Mouse (Mus musculus) midbrain, embryonic 11.5 days (tissue): ENCODE results near the gene Zfhx3. TPM values are rescaled to one million over a fixed set of nuclear protein-coding genes. Genes with fewer than 3 reads are reported as not detected.

Experiments
- ATAC-seq: fragments of 200-750 bp; cut with Nextera tagmentation; 2 replicates; pipeline ENCODE4 v1.8.0; 2017; ENCODE audit warnings: moderate TSS enrichment, moderate library complexity; ENCODE audit not compliant: low FRiP score
- DNase-seq: peaks from one replicate; pipeline ENCODE4 v3.0.0; 2015; ENCODE audit warnings: low spot score; ENCODE audit errors: missing footprints
- H3K27ac ChIP-seq: fragments of 300-500 bp; sonication (generic); 2 replicates; pipeline ENCODE4 v1.5.1; 2014; ENCODE audit warnings: low read depth, low read length
- H3K27me3 ChIP-seq: fragments of 300-500 bp; sonication (generic); 2 replicates; pipeline ENCODE4 v1.6.1; 2014; ENCODE audit warnings: mild to moderate bottlenecking, low read length, moderate library complexity, mixed read lengths; ENCODE audit not compliant: control insufficient read depth, insufficient read depth
- H3K36me3 ChIP-seq: fragments of 300-500 bp; sonication (generic); 2 replicates; pipeline ENCODE4 v1.6.1; 2014; ENCODE audit warnings: mild to moderate bottlenecking, low read length, moderate library complexity, mixed read lengths; ENCODE audit not compliant: control insufficient read depth, insufficient read depth
- H3K4me1 ChIP-seq: fragments of 300-500 bp; sonication (generic); 2 replicates; pipeline ENCODE4 v1.6.1; 2014; ENCODE audit warnings: low read length; ENCODE audit not compliant: control insufficient read depth, insufficient read depth
- H3K4me2 ChIP-seq: fragments of 300-500 bp; sonication (generic); 2 replicates; pipeline ENCODE4 v1.6.1; 2014; ENCODE audit warnings: mild to moderate bottlenecking, moderate library complexity
- H3K4me3 ChIP-seq: fragments of 300-500 bp; sonication (generic); 2 replicates; pipeline ENCODE4 v1.5.1; 2014; ENCODE audit warnings: low read depth, low read length
- H3K9ac ChIP-seq: fragments of 300-500 bp; sonication (generic); 2 replicates; pipeline ENCODE4 v1.6.1; 2014; ENCODE audit warnings: low read length
- H3K9me3 ChIP-seq: fragments of 300-500 bp; sonication (generic); 2 replicates; pipeline ENCODE4 v1.6.1; 2016; ENCODE audit warnings: low read length; ENCODE audit not compliant: control insufficient read depth
- WGBS: fragments of 180-500 bp; shearing (Covaris S2); extraction: QIAGEN DNeasy Blood & Tissue Kit; methylation state at CpG from one replicate; pipeline ENCODE4 v1.1.7; 2014; 5-methylcytosine and 5-hydroxymethylcytosine counted together
- polyA plus RNA-seq: library from polyadenylated mRNA; unstranded; fragments of >200 nt; fragmentation: Nextera tagmentation; extraction: Ambion mirVana; gene quantifications from 2 replicates; pipeline ENCODE4 v1.2.1, GENCODE M21; 2014

Gene Zfhx3
- polyA plus RNA-seq, 1 experiment from 2014 or later, result 23.4 TPM

GRCm38 (mm10) chr8:108631069-108631468 is 688.6 kb downstream of the Zfhx3 start:
- H3K9ac ChIP-seq, result no peak overlapping the region
- H3K27ac ChIP-seq, result no peak overlapping the region
- no peaks in the 10 kb centered on the region for H3K36me3 ChIP-seq
- H3K4me2 ChIP-seq, result no peak overlapping the region
- 93% methylated on average over 1 of the region's 1 CpGs for WGBS
- ATAC-seq, result no peak
- no peaks in the 10 kb centered on the region for H3K27me3 ChIP-seq
- no peaks in the 10 kb centered on the region for H3K4me1 ChIP-seq
- no peak overlapping the region for H3K4me3 ChIP-seq
- DNase-seq, result no peak
- no peaks in the 10 kb centered on the region for H3K9me3 ChIP-seq

- H3K4me2 ChIP-seq, result no peak overlapping the region
- ATAC-seq (no peak), DNase-seq (no peak)
- no peak overlapping the region for H3K9ac ChIP-seq
- H3K27ac ChIP-seq, result no peak overlapping the region
- H3K36me3 ChIP-seq, result no peaks in the 10 kb centered on the region
- H3K4me1 ChIP-seq, result no peaks in the 10 kb centered on the region
- 55% methylated on average over 3 of the region's 3 CpGs for WGBS
- no peaks in the 10 kb centered on the region for H3K9me3 ChIP-seq
- H3K4me3 ChIP-seq, result no peak overlapping the region
- no peaks in the 10 kb centered on the region for H3K27me3 ChIP-seq
Measured at GRCm38 (mm10) chr8:108634282-108634681, 691.8 kb downstream of the Zfhx3 start.

DNA sequence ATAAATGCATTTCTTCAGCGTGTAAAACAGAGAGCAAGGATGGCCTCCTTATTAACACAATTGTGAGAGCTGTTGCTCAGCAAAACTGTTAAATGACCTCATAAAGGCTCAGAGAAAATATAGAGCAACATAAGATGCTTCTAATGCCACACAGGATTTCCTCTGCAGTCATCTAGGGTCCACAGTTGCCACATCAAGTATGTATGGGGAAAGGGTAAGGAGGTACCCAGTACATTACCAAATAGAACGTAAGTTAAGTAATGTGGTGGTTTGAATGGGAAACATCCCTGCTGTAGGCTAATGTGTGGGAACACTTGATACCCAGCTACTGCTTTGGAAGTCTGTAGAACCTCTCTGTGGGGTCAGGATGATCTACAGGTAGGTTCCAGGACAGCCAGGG is 695.4 kb downstream of the Zfhx3 start:
- H3K4me1 ChIP-seq, result no peaks in the 10 kb centered on the region
- H3K9me3 ChIP-seq, result no peaks in the 10 kb centered on the region
- H3K4me2 ChIP-seq, result no peak overlapping the region
- no peaks in the 10 kb centered on the region for H3K36me3 ChIP-seq
- ATAC-seq, result no peak
- WGBS, result 94% methylated on average over 2 of the region's 2 CpGs
- no peak for DNase-seq
- no peak overlapping the region for H3K9ac ChIP-seq
- no peak overlapping the region for H3K4me3 ChIP-seq
- no peaks in the 10 kb centered on the region for H3K27me3 ChIP-seq
- no peak overlapping the region for H3K27ac ChIP-seq

DNA sequence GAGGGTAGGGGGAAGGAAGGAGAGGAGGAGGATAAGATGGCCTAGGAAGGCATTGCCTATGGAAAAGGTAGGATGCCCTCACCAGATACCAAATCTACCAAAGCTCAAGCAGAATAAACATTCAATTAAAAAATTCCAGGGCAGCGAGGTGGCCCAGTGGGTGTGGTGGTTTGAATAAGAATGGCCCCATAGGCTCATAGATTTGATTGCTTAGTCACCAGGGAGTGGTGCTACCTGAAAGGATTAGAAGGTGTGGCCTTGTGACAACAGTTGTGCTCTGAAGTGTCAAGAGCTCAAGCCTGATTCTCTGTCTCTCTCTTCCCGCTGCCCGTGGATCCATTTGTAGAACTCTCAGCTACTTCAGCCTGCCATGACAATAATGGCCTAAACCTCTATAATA is 703.2 kb downstream of the Zfhx3 start:
- ATAC-seq (no peak), DNase-seq (no peak)
- Histone ChIP-seq H3K27me3 (no peaks in the 10 kb centered on the region), H3K9me3 (no peaks in the 10 kb centered on the region), H3K9ac (no peak overlapping the region), H3K27ac (no peak overlapping the region), H3K4me1 (no peaks in the 10 kb centered on the region), H3K4me3 (no peak overlapping the region), H3K36me3 (no peaks in the 10 kb centered on the region), H3K4me2 (no peak overlapping the region)
- 83% methylated on average over 3 of the region's 3 CpGs for WGBS

GRCm38 (mm10) chr8:108647556-108647955 is 705.1 kb downstream of the Zfhx3 start:
- no peak for DNase-seq
- Histone ChIP-seq H3K4me2 (no peak overlapping the region), H3K27me3 (no peaks in the 10 kb centered on the region), H3K4me3 (no peak overlapping the region), H3K36me3 (no peaks in the 10 kb centered on the region), H3K27ac (no peak overlapping the region), H3K9ac (no peak overlapping the region), H3K4me1 (no peaks in the 10 kb centered on the region), H3K9me3 (no peaks in the 10 kb centered on the region)
- ATAC-seq, result no peak
- 62% methylated on average over 8 of the region's 8 CpGs for WGBS

DNA sequence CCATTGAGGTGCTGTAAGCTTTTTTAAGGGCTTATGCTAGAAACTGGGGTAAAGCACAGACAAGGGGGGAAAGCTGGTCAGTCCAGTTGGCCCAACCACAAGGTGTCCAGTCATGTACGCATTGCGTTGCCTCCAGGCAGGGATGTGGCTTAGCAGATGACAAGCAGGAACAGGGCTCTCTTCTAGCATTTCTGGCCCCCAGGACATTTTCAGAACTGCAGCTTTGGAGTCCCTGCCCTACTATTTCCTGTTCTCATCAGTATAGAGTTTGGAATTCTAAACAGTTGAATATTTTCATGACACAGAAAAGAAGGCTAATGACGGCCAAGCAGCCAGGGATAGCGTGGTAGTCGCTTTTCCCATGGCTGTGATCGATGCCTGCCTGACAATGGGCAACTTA is 706.5 kb downstream of the Zfhx3 start:
- Histone ChIP-seq H3K27me3 (no peaks in the 10 kb centered on the region), H3K4me3 (no peak overlapping the region), H3K4me1 (no peaks in the 10 kb centered on the region), H3K9ac (no peak overlapping the region), H3K36me3 (no peaks in the 10 kb centered on the region), H3K27ac (no peak overlapping the region), H3K4me2 (no peak overlapping the region), H3K9me3 (no peaks in the 10 kb centered on the region)
- no peak for ATAC-seq
- WGBS, result 94% methylated on average over 6 of the region's 6 CpGs
- DNase-seq, result no peak

GRCm38 (mm10) chr8:108650837-108651236 is 708.4 kb downstream of the Zfhx3 start:
- no peak for ATAC-seq
- no peaks in the 10 kb centered on the region for H3K9me3 ChIP-seq
- H3K9ac ChIP-seq, result no peak overlapping the region
- no peak for DNase-seq
- H3K27me3 ChIP-seq, result no peaks in the 10 kb centered on the region
- H3K4me3 ChIP-seq, result no peak overlapping the region
- WGBS, result 95% methylated on average over 8 of the region's 8 CpGs
- H3K4me2 ChIP-seq, result no peak overlapping the region
- H3K27ac ChIP-seq, result no peak overlapping the region
- no peaks in the 10 kb centered on the region for H3K4me1 ChIP-seq
- H3K36me3 ChIP-seq, result no peaks in the 10 kb centered on the region

- H3K4me3 ChIP-seq, result no peak overlapping the region
- H3K27me3 ChIP-seq, result no peaks in the 10 kb centered on the region
- H3K4me2 ChIP-seq, result no peak overlapping the region
- no peaks in the 10 kb centered on the region for H3K9me3 ChIP-seq
- H3K27ac ChIP-seq, result no peak overlapping the region
- no peak for DNase-seq
- WGBS, result 59% methylated on average over 5 of the region's 5 CpGs
- H3K9ac ChIP-seq, result no peak overlapping the region
- no peaks in the 10 kb centered on the region for H3K4me1 ChIP-seq
- no peaks in the 10 kb centered on the region for H3K36me3 ChIP-seq
- ATAC-seq, result no peak
Measured at GRCm38 (mm10) chr8:108661486-108662093, 719.1 kb downstream of the Zfhx3 start.

GRCm38 (mm10) chr8:108662766-108663165 is 720.3 kb downstream of the Zfhx3 start:
- Histone ChIP-seq H3K4me2 (no peak overlapping the region), H3K4me1 (no peaks in the 10 kb centered on the region), H3K36me3 (no peaks in the 10 kb centered on the region), H3K4me3 (no peak overlapping the region), H3K27me3 (no peaks in the 10 kb centered on the region), H3K9me3 (no peaks in the 10 kb centered on the region), H3K27ac (no peak overlapping the region), H3K9ac (no peak overlapping the region)
- ATAC-seq (no peak), DNase-seq (no peak)
- WGBS, result 87% methylated on average over 3 of the region's 3 CpGs
